Mouse (Mus musculus) kidney, postnatal 0 days (tissue): ENCODE measurements around the gene Rora. TPM values are rescaled to one million over a fixed set of nuclear protein-coding genes. Genes with fewer than 3 reads are reported as not detected.

Experiments
- ATAC-seq: fragments of 200-750 bp; cut with Nextera tagmentation; replicated peaks from 2 replicates; pipeline ENCODE4 v1.8.0; 2017; ENCODE audit warnings: low read depth, moderate number of reproducible peaks, moderate TSS enrichment, moderate library complexity; ENCODE audit not compliant: low FRiP score
- DNase-seq: peaks from one replicate; pipeline ENCODE4 v3.0.0-alpha.2; 2016; ENCODE audit warnings: low spot score
- H3K27ac ChIP-seq: fragments of 300-500 bp; sonication (generic); 2 replicates; pipeline ENCODE4 v1.5.1; 2014; ENCODE audit warnings: mild to moderate bottlenecking
- H3K27me3 ChIP-seq: fragments of 300-500 bp; sonication (generic); 2 replicates; pipeline ENCODE4 v1.6.1; 2014; ENCODE audit warnings: low read length, mixed read lengths; ENCODE audit not compliant: insufficient read depth
- H3K36me3 ChIP-seq: fragments of 300-500 bp; sonication (generic); 2 replicates; pipeline ENCODE4 v1.6.1; 2014; ENCODE audit warnings: low read length, mixed read lengths; ENCODE audit not compliant: insufficient read depth
- H3K4me1 ChIP-seq: fragments of 300-500 bp; sonication (generic); replicated peaks from 2 replicates; pipeline ENCODE4 v1.6.1; 2014; ENCODE audit warnings: antibody characterized with exemption, low read length, mixed read lengths; ENCODE audit not compliant: insufficient read depth
- H3K4me2 ChIP-seq: fragments of 300-500 bp; sonication (generic); 2 replicates; pipeline ENCODE4 v1.6.1; 2014; ENCODE audit warnings: mild to moderate bottlenecking, low read length, moderate library complexity, mixed read lengths
- H3K4me3 ChIP-seq: fragments of 300-500 bp; sonication (generic); replicated peaks from 2 replicates; pipeline ENCODE4 v1.5.1; 2014; ENCODE audit warnings: low read depth, low read length
- H3K9ac ChIP-seq: fragments of 300-500 bp; sonication (generic); 2 replicates; pipeline ENCODE4 v1.6.1; 2014; ENCODE audit warnings: low read depth, low read length
- H3K9me3 ChIP-seq: fragments of 300-500 bp; sonication (generic); replicated peaks from 2 replicates; pipeline ENCODE4 v1.6.1; 2016; ENCODE audit warnings: low read length, inconsistent platforms, mixed read lengths
- CTCF ChIP-seq: IDR thresholded peaks from 2 replicates; pipeline ENCODE4 v1.5.1; 2016; ENCODE audit warnings: antibody characterized with exemption, low read depth, mild to moderate bottlenecking, moderate library complexity
- WGBS: fragments of 180-500 bp; shearing (Covaris S2); extraction: QIAGEN DNeasy Blood & Tissue Kit; methylation state at CpG from one replicate; pipeline ENCODE4 v1.1.7; 2014; 5-methylcytosine and 5-hydroxymethylcytosine counted together
- polyA plus RNA-seq: library from polyadenylated mRNA; unstranded; fragments of >200 nt; fragmentation: Nextera tagmentation; extraction: Ambion mirVana; gene quantifications from 2 replicates; pipeline ENCODE4 v1.2.1, GENCODE M21; 2015

The Rora gene
- polyA plus RNA-seq, 1 experiment from 2014 or later: 9.8 TPM

DNA sequence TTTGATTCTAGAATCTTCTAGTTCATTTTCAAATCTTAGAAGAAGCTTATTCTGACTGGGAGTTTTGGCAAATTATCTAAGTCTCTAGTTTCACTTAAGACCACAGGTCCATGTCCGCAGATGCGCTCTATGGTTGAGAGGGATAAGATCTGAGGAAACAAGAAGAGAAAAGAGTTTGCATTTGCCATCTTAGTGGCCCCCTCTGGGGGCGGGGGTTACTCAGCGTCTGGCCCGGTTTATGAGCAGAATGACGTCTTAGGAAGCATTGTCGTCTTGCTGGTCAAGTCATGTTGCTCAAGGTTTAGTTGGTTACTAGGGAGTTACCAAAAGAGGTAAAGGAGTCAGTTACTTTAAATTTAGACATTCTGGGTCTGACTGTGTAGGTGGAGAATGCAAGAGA, 686.8 kb downstream of the Rora start:
- Histone ChIP-seq H3K4me3 (no peak overlapping the region), H3K9ac (no peak overlapping the region), H3K36me3 (no peaks in the 10 kb centered on the region), H3K27me3 (no peaks in the 10 kb centered on the region), H3K9me3 (no peaks in the 10 kb centered on the region), H3K27ac (no peak overlapping the region), H3K4me2 (no peak overlapping the region), H3K4me1 (no peaks in the 10 kb centered on the region)
- no peak for ATAC-seq
- TF ChIP-seq CTCF: no peak
- 84% methylated on average over 7 of the region's 7 CpGs for WGBS
- no peak for DNase-seq

DNA sequence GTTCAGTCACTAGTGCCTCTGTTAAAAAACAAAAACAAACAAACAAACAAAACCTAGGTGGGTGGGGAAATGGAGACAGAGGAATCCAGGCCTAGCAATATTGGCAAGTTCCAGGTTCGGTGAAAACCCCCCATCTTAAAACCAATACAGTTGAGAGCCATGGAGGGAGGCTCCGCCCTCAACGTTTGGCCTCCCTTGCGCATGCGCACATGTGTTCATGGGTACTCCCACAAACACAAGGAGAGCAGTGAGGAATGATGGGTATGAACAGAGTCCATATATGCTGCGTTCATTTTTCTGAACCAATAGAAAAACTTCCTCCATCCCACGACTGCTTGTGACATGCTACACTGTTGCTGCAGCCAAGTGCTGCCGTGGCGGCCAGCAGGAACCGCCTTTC, 690.3 kb downstream of the Rora start:
- 86% methylated on average over 10 of the region's 10 CpGs for WGBS
- Histone ChIP-seq H3K36me3 (no peaks in the 10 kb centered on the region; the same call in 1 of the 2 replicates), H3K9me3 (no peaks in the 10 kb centered on the region), H3K4me1 (no peaks in the 10 kb centered on the region), H3K9ac (no peak overlapping the region), H3K27ac (no peak overlapping the region), H3K27me3 (no peaks in the 10 kb centered on the region), H3K4me3 (no peak overlapping the region), H3K4me2 (no peak overlapping the region)
- TF ChIP-seq CTCF: no peak
- no peak for DNase-seq
- no peak for ATAC-seq

DNA sequence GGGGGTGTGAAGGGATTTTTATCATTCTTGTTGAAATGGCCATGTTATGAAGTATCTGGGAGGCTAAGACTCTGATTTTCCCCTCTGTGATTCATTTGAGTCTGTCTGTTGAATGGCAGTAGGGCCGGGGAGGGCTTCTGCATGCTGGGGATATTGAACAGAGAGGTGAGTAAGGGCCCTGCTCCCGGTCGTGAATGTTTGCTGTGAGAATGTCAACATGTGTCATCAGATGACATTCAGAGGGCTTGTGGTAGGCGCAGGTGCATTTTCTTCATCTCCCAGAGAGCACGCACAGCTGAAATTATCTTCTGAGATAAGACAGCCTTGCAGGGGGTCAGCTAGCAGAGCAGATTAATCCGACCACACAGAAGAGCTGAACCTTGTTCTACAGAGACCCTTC, 692.0 kb downstream of the Rora start:
- Histone ChIP-seq H3K9ac (no peak overlapping the region), H3K4me2 (no peak overlapping the region), H3K9me3 (no peaks in the 10 kb centered on the region), H3K27me3 (no peaks in the 10 kb centered on the region), H3K4me3 (no peak overlapping the region), H3K36me3 (no peaks in the 10 kb centered on the region; the same call in 1 of the 2 replicates), H3K4me1 (no peaks in the 10 kb centered on the region), H3K27ac (no peak overlapping the region)
- ATAC-seq (no peak), DNase-seq (no peak)
- no peak for TF ChIP-seq CTCF
- 87% methylated on average over 6 of the region's 6 CpGs for WGBS

DNA sequence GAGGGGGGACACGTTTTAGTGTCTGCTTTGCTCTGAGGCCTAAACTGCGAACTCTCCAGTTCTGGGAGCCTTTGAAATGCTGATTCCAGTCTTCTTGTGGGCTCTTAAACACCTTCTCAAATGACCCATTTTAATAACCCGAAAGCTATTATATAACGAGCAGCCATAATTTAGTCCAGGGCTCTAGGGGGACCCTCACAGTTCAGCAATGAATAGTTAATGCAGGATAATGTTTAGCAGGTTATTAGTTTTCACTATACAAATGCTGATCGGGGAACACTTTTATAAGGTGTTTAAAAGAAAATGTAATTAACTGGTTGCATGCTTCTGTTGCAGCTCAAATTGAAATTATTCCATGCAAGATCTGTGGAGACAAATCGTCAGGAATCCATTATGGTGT, 694.2 kb downstream of the Rora start:
- DNase-seq: no peak
- no peak for ATAC-seq
- no peak for TF ChIP-seq CTCF
- no peak overlapping the region for H3K9ac ChIP-seq
- 26% methylated on average over 6 of the region's 6 CpGs for WGBS
- no peak overlapping the region for H3K27ac ChIP-seq
- no peaks in the 10 kb centered on the region for H3K9me3 ChIP-seq
- no peak overlapping the region for H3K4me2 ChIP-seq
- H3K27me3 ChIP-seq: no peaks in the 10 kb centered on the region
- H3K36me3 ChIP-seq: no peaks in the 10 kb centered on the region; the same call in 1 of the 2 replicates
- H3K4me3 ChIP-seq: no peak overlapping the region
- H3K4me1 ChIP-seq: no peaks in the 10 kb centered on the region

DNA sequence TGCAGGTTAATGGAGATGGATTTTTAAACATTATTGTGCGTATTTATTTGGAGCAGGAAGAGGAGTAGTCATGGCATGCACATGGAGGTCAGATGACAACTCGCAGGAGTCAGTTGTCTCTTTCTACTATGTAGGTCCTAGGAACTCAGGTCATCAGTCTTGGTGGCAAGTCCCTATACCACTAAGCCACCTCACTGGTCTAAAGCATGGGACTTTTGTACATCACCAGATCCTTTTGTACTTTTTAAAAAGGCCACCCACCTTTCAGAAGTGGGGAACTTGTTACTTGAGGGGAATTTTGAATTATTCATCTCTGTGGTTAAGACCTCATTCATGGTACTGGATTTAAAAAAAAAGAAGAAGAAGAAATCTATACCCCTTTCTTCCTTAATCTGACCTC, 696.0 kb downstream of the Rora start:
- Histone ChIP-seq H3K9me3 (no peaks in the 10 kb centered on the region), H3K27ac (no peak overlapping the region), H3K4me3 (no peak overlapping the region), H3K4me2 (no peak overlapping the region), H3K36me3 (no peaks in the 10 kb centered on the region; the same call in 1 of the 2 replicates), H3K9ac (no peak overlapping the region), H3K4me1 (no peaks in the 10 kb centered on the region), H3K27me3 (no peaks in the 10 kb centered on the region)
- WGBS: 88% methylated on average over 2 of the region's 2 CpGs
- ATAC-seq (no peak), DNase-seq (no peak)
- TF ChIP-seq CTCF: no peak

DNA sequence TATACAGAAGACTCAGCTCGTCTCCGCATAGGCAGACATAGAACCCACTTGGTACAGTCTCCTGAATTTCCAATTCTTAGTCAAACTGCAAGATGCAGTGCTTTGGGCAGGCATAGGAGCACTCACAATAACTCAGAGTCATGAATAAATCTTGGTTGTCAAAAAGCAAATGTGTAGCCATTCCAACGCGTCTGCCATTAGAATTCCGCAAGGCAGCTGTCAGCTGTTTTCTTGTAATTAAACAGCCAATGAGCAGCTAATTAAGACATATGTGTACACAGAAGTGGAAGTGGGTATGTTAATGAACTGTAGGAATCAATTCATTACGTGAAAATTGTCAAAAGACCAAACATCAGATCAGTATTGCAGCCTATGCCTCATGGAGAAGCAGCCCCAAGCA, 700.6 kb downstream of the Rora start:
- DNase-seq: no peak
- H3K4me3 ChIP-seq: no peak overlapping the region
- 81% methylated on average over 6 of the region's 6 CpGs for WGBS

DNA sequence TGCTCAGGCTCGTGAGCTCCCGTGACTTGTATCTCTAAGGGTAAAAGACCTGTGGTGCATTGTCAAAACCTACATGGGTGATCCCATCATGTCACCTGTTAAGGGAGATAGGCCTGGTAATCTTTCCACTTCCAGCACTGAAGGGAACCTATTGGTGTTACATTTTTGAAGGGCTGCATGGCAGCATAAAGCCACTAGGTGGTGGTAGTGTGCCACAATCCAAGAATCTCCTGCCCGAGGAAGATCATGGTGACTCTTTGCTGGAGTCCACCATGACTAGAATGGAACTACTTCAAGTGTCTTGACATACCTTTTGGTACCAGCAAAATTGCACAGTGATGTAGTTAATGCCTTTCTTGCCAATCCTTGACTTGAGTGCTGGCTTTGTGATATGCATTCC, 704.2 kb downstream of the Rora start:
- Histone ChIP-seq H3K4me2 (no peak overlapping the region), H3K36me3 (no peaks in the 10 kb centered on the region), H3K4me3 (no peak overlapping the region), H3K9ac (no peak overlapping the region), H3K4me1 (no peaks in the 10 kb centered on the region), H3K9me3 (no peaks in the 10 kb centered on the region), H3K27ac (no peak overlapping the region), H3K27me3 (no peaks in the 10 kb centered on the region)
- DNase-seq: peak; percentile 73
- WGBS: 37% methylated on average over 3 of the region's 3 CpGs
- peak; percentile 95 for TF ChIP-seq CTCF
- ATAC-seq: no peak

More for the DNA sequence above, 700.6 kb downstream of the Rora start:
- H3K27ac ChIP-seq: no peak overlapping the region
- H3K36me3 ChIP-seq: no peaks in the 10 kb centered on the region
- no peaks in the 10 kb centered on the region for H3K9me3 ChIP-seq
- no peak overlapping the region for H3K4me2 ChIP-seq
- TF ChIP-seq CTCF: no peak
- H3K9ac ChIP-seq: no peak overlapping the region
- no peaks in the 10 kb centered on the region for H3K27me3 ChIP-seq
- no peak for ATAC-seq
- no peaks in the 10 kb centered on the region for H3K4me1 ChIP-seq
